Mouse (Mus musculus) limb, embryonic 10.5 days (tissue): ENCODE measurements around the gene Shld1. TPM values are rescaled to one million over a fixed set of nuclear protein-coding genes. Genes with fewer than 3 reads are reported as not detected.
A peak's percentile ranks its signal among the peaks of the same experiment; 100 is the strongest.

Source experiments
- DNase-seq: peaks from one replicate; pipeline ENCODE4 v3.0.0-alpha.2; 2017; ENCODE audit warnings: low spot score
- H3K27ac ChIP-seq: fragments of 300-500 bp; sonication (generic); 2 replicates; pipeline ENCODE4 v1.5.1; 2016; ENCODE audit warnings: mild to moderate bottlenecking
- H3K27me3 ChIP-seq: fragments of 300-500 bp; sonication (generic); 2 replicates; pipeline ENCODE4 v1.6.1; 2016; ENCODE audit warnings: low read depth, mild to moderate bottlenecking; ENCODE audit not compliant: poor library complexity, severe bottlenecking
- H3K36me3 ChIP-seq: fragments of 300-500 bp; sonication (generic); 2 replicates; pipeline ENCODE4 v1.6.1; 2016; ENCODE audit warnings: mild to moderate bottlenecking, moderate library complexity
- H3K4me1 ChIP-seq: fragments of 300-500 bp; sonication (generic); 2 replicates; pipeline ENCODE4 v1.6.1; 2016
- H3K4me3 ChIP-seq: fragments of 300-500 bp; sonication (generic); 2 replicates; pipeline ENCODE4 v1.5.1; 2016; ENCODE audit warnings: mild to moderate bottlenecking, moderate library complexity
- H3K9me3 ChIP-seq: fragments of 300-500 bp; sonication (generic); replicated peaks from 2 replicates; pipeline ENCODE4 v1.6.1; 2016; ENCODE audit warnings: mild to moderate bottlenecking
- WGBS: fragments of 180-500 bp; shearing (Covaris S2); methylation state at CpG from one replicate; pipeline ENCODE4 v1.1.7; 2016; 5-methylcytosine and 5-hydroxymethylcytosine counted together
- polyA plus RNA-seq: library from polyadenylated mRNA; unstranded; fragments of >200 nt; fragmentation: Nextera tagmentation; extraction: Ambion mirVana; gene quantifications from 2 replicates; pipeline ENCODE4 v1.2.1, GENCODE M21; 2016

Shld1 gene
- 16.6 and 17.0 TPM in 2 replicates for polyA plus RNA-seq

DNA sequence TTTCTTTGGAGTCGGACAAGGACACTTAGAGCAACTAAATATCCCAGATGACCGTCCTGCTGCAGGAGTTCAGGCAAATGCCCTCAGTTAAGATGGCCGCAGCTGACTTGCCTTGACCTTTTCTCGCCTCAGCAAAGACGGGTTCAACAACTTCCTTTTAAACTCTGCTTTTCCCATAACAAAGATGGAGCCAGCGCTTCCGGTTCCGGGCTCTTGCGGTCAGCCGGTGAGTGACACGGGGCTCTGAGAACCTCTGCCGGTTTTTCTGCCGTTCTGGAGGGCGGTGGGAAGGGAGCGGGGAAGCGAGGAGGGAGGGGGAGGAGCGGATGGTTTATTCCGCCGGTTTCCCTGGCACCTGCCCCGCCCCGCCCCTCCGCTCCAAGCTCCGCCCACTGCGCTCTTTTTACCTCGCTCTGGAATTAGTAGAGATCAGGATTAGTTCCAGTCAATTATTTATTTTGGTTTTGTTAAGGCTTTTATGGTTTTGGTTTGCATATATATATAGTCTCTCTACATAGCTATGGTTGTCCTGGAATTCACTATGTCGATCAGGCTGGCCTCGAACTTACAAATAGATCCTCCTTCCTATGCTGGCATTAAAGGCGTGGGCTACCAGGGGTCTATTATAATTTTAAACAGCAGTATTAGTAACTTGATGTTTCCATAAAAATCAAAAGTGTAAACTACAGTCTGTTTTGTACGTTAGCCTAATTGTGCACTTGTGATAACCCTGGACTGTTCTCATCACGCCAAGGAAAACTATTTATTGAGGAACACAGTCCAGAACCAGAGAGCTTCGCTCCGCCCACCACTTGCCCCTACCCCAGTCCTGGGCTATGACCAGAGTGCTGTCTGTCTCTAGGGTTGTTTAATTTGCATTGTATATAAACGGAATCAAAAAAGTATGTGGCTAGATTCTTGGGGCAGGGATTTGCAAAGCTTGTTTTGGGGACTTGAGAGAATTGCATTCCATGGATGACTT is at the start of gene Shld1:
Gene Shld1 (plus strand): TSS at position 176 of the 982 bp plus-strand sequence.
- peak within 1 kb of the TSS; percentile 61 for H3K4me3 ChIP-seq
- H3K9me3 ChIP-seq, result no peaks in the 10 kb centered on the region
- no peaks in the 10 kb centered on the region for H3K4me1 ChIP-seq
- no peaks in the 10 kb centered on the region for H3K36me3 ChIP-seq
- peak; percentile 91 for DNase-seq
- H3K27ac ChIP-seq, result peak within 1 kb of the TSS; percentile 83
- 13% methylated on average over 33 of the region's 33 CpGs for WGBS
- no peaks in the 10 kb centered on the region for H3K27me3 ChIP-seq

DNA sequence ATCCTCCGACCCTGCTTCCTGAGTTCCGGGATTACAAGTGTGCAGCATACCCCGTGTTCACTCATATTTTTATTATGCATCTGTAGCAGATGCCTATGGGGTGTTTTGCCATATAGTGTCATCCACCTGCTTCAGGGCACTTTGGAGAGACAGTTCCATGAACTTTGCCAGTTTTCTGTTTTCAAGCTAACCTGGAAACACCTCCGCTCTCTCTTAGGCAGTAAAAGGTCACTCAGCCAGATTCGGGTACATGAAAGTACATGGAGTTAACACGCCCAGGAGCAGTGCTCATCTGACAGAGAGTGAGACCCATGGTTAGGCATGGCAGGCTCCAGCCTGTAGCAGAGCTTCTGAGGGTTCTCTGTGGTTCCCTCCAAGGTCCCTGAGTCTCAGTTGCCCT is 48.4 kb upstream of the Shld1 start:
- Histone ChIP-seq H3K27ac (no peak overlapping the region), H3K27me3 (no peaks in the 10 kb centered on the region), H3K4me3 (no peak overlapping the region), H3K4me1 (no peaks in the 10 kb centered on the region), H3K9me3 (no peaks in the 10 kb centered on the region), H3K36me3 (no peaks in the 10 kb centered on the region)
- 91% methylated on average over 6 of the region's 6 CpGs for WGBS
- no peak for DNase-seq

DNA sequence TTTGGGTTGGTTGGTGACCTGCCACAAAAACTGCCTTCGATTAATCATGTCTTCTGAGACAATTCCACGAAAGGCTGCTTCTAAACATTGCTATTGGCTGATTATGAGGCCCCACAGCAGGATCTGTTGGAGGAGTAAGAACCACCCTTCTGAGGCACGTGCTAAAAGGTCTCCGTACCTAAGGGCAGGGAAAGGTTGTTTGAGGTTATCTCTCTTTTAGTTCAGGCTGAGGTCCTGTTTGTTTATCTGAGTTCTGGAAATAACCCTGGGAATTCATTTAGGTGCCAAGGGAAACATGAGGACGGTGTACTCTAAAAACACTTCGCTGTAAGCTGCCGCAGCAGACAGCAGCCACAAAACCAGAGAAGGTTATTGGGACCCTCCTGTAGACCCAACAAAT is 47.4 kb upstream of the Shld1 start:
- Histone ChIP-seq H3K9me3 (no peaks in the 10 kb centered on the region), H3K4me1 (no peaks in the 10 kb centered on the region), H3K27me3 (no peaks in the 10 kb centered on the region), H3K27ac (no peak overlapping the region), H3K4me3 (no peak overlapping the region), H3K36me3 (no peaks in the 10 kb centered on the region)
- WGBS, result 73% methylated on average over 7 of the region's 7 CpGs
- DNase-seq, result no peak

DNA sequence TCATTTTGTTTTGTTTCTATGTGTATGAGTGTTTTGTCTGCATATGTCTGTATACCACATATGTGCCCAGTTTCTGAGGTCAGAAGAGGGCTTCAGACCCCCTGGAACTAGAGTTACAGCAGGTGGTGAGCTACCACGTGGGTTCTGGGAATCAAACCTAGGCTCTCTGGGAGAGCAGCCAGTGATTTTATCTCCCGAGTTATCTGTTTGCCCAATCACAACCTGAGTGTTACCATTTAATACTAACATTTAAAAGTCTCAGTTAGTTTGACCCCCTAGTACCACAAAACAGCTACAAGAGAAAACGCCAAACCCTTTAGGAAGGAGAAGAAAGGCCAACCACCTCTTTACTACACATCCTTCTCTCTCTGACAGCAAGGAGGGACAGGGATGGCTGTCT is 45.5 kb upstream of the Shld1 start:
- Histone ChIP-seq H3K4me1 (no peaks in the 10 kb centered on the region), H3K27ac (no peak overlapping the region), H3K9me3 (no peaks in the 10 kb centered on the region), H3K36me3 (no peaks in the 10 kb centered on the region), H3K4me3 (no peak overlapping the region), H3K27me3 (no peaks in the 10 kb centered on the region)
- 56% methylated on average over 3 of the region's 3 CpGs for WGBS
- DNase-seq, result no peak

DNA sequence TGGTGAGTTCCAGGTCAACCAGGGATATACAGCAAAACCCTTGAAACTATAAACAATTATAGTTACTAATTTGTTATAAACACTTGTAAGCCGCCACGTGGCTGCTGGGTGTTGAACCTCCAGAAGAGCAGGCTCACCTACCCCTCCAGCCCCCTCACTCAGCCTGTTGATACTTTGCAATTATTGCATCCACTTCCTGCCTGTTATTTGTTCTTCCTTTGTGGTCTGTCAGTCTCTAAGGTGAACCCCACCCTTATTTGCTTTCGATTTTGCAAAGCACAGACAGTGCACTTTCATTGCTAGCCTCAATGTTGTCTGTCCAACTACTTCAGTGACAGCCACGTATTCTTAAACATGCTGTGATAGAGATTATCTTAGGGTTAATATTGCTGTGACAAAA is 43.6 kb upstream of the Shld1 start:
- 85% methylated on average over 4 of the region's 4 CpGs for WGBS
- no peak for DNase-seq
- no peaks in the 10 kb centered on the region for H3K4me1 ChIP-seq
- H3K27ac ChIP-seq, result no peak overlapping the region
- H3K4me3 ChIP-seq, result no peak overlapping the region
- no peaks in the 10 kb centered on the region for H3K9me3 ChIP-seq
- no peaks in the 10 kb centered on the region for H3K27me3 ChIP-seq
- H3K36me3 ChIP-seq, result no peaks in the 10 kb centered on the region

DNA sequence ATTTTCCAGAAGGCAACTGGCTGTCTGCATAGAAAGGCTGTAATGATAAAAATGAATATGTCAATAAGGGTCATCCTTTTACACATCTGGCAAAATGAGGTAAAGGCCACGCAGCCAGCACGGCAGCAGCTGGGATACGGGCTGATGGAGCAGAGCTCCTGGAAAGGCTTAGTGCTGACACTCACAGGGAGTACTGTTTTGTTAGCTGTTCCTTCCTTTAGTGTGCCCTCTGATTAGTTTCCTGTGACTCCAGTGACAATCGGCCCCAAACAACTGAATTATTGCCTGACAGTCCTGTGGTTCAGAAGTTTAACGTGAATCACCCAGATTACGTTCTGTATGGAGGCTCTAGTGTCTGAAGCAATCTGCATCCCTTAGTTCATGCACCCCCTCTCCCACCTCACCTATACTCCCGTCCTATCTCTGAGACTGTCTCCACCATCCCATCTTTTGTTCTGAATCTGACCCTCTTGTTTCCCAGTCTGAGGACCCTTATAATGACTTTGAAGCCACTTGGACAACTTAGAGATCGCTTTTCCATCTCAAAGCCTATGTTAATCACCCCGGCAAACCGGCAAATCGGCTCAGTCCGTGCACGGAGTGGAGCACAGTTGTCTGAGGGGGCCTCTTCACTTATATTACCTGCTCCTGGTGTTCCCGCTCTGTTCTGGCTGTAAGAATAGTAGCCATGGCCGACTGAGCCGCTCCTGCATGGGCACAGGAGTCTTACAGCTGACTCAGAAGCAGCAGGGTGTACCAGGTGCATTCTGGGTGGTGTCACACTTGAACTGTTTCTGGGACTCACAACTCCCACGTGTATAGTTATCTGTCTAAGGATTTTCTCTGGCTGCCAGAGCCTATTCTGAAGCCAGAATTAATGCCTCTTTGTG is 39.6 kb upstream of the Shld1 start:
- Histone ChIP-seq H3K4me3 (no peak overlapping the region), H3K27ac (no peak overlapping the region), H3K27me3 (no peaks in the 10 kb centered on the region), H3K9me3 (no peaks in the 10 kb centered on the region), H3K4me1 (peaks cover 3% of the 10 kb centered on the region; the same call in 1 of the 2 replicates), H3K36me3 (no peaks in the 10 kb centered on the region)
- DNase-seq, result no peak
- WGBS, result 68% methylated on average over 17 of the region's 17 CpGs

DNA sequence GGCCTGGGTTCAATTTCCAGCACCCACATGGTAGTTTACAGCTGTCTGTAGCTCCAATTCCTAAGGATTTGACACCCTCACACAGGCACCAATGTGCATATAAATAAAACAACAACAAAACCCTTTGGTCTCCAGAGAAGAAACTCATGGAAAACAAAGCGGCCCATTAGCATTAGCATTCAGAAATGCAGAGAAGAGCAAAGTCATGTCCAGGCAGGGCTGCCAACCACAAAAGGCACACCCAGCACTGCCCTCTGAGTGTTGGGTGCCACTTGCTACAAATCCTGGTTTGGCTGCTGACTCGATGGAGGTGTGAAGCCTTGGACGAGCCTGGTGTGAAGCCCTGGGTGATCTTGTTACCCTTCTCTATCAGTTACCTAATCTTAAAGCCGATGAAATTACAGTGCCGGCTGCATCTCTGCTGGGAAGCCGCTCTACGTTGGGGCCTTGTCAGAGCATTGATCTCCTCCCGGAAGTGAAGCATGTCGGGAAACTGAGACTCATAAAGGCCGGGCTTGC is 37.3 kb upstream of the Shld1 start:
- 74% methylated on average over 10 of the region's 10 CpGs for WGBS
- DNase-seq, result no peak
- Histone ChIP-seq H3K36me3 (no peaks in the 10 kb centered on the region), H3K4me3 (no peak overlapping the region), H3K4me1 (peaks cover 14% of the 10 kb centered on the region), H3K9me3 (no peaks in the 10 kb centered on the region), H3K27ac (no peak overlapping the region), H3K27me3 (no peaks in the 10 kb centered on the region)

DNA sequence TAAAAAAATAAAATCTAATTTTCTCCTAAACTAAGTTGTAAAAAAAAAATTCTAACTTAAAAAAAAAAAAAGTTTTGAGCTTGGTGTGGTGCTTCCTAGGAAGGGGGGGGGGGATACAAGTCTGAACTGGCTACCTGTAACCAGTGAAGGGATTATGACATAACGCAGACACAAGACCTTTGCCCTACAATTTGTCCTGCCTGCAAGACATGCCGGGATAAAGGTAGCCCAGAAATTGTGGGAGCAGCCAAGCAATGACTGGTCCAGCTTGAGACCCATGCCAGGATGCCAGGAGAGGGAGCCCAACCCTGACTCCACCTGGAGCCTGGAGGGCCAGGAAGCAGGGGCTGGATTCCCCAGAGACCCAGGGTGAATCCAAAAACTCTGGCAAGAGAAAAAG is 36.2 kb upstream of the Shld1 start:
- 57% methylated on average over 2 of the region's 2 CpGs for WGBS
- H3K4me1 ChIP-seq, result peaks cover 14% of the 10 kb centered on the region
- H3K9me3 ChIP-seq, result no peaks in the 10 kb centered on the region
- H3K4me3 ChIP-seq, result no peak overlapping the region
- H3K27me3 ChIP-seq, result no peaks in the 10 kb centered on the region
- H3K36me3 ChIP-seq, result no peaks in the 10 kb centered on the region
- H3K27ac ChIP-seq, result no peak overlapping the region
- DNase-seq, result no peak

DNA sequence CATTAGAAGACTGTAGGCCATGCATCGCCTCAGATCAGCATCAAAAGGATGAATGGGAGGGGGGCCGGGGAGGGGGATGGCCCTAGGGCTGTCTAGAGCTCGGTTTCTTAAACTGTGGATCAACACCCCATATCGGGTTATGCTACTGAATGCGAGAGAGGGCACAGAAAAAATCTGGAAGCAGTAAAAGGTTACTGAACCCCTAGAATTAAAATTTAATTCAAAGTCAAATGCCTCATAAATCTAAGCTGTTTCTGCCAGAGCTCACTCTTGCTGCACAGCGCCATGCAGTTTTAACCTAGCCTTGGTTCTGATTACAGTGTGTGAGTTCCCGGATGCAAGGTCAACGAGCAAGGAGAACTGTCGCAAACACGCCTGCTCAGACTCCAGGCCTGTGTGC is 34.3 kb upstream of the Shld1 start:
- H3K27ac ChIP-seq, result peak overlapping the region; percentile 79
- H3K9me3 ChIP-seq, result no peaks in the 10 kb centered on the region
- H3K27me3 ChIP-seq, result no peaks in the 10 kb centered on the region
- WGBS, result 24% methylated on average over 10 of the region's 10 CpGs
- no peak overlapping the region for H3K4me3 ChIP-seq
- peaks cover 14% of the 10 kb centered on the region for H3K4me1 ChIP-seq
- H3K36me3 ChIP-seq, result no peaks in the 10 kb centered on the region
- peak; percentile 69 for DNase-seq

DNA sequence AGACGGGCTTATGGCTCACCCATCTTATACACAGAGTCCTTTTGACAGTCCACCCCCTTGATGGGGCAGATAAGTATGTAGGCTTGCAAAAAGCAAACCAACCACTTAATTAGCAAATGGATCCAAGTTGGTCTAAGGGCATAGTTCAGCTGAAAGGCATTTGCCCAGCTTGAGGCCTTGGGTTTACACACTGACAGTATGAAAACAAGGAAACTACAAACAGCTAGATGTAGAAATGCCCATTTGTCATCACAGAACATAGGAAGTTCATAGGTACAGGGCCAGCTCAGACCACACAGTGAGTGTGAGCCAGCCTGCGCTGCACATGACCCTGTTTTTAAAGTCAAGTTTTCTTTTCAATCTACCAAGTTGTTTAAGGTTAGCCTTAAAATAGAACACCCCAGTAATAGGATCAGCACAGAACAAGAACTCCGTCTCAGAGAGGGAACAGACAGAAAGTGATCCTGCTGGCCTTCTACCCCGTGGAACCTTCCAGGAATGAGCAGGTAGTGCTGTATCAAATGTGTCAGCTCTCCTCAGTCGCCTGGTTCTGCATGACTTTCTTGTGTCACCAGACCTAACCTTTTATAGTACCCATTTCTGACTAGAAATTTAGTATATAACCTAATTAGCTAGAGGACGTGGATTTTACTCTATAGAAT is 31.8 kb upstream of the Shld1 start:
- no peak for DNase-seq
- 85% methylated on average over 6 of the region's 6 CpGs for WGBS
- Histone ChIP-seq H3K27ac (no peak overlapping the region), H3K36me3 (no peaks in the 10 kb centered on the region), H3K4me1 (peaks cover 14% of the 10 kb centered on the region), H3K27me3 (no peaks in the 10 kb centered on the region), H3K4me3 (no peak overlapping the region), H3K9me3 (no peaks in the 10 kb centered on the region)

DNA sequence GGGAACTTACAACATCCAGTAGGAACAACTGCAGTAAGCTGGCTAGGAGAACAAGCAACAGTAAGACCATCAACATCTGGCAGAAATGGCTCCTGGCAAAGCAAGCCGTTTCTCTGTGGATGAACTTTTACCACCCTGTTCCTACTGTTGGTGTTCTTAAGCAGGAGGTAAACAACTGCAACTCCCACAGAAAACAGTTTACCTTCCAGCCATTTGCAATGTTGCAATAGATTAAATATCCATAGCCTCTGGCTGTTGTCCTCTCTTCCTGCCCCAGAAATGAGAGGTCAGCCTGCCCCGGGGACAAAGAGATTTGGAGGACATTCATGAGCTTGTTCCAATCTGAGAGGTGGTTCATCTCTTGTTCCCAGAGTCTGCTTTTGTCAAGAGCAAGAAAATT is 29.5 kb upstream of the Shld1 start:
- DNase-seq, result no peak
- Histone ChIP-seq H3K4me1 (peaks cover 10% of the 10 kb centered on the region), H3K4me3 (no peak overlapping the region), H3K9me3 (no peaks in the 10 kb centered on the region), H3K27ac (no peak overlapping the region), H3K36me3 (no peaks in the 10 kb centered on the region), H3K27me3 (no peaks in the 10 kb centered on the region)
- 78% methylated on average over 2 of the region's 2 CpGs for WGBS

DNA sequence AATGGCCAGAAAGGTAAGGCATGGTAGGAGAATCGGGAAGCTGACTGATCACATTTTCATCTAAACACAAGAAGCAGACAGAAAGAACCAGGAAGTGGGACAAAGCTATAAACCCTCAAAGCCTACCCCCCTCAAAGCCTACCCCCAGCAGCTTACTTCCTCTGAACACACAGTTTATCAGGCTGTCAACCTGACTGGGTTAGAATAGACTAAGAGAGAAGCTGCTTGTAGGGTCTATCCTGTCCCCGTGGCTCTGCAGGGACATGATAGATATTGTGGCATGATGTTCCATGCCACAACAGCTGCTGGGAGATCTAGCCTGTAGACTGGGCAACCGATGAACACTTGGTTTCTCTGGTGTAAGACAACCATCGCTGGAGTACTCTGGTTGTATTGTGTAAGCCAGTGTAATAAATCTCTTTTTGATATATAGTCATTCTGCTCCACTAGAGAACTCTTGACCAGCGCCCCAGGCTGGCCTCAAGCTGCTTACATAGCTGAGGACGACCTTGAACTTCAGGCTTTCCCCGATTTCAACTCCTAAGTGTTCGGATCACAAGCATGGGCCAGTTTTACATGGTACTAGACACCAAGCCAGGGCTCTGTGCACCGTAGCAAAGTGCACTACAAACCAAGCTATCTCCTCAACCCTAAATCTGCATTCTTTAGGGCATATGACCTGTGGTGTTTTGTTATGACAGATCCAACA is 28.2 kb upstream of the Shld1 start:
- H3K27me3 ChIP-seq, result no peaks in the 10 kb centered on the region
- H3K4me1 ChIP-seq, result no peaks in the 10 kb centered on the region
- 90% methylated on average over 9 of the region's 9 CpGs for WGBS
- no peak overlapping the region for H3K4me3 ChIP-seq
- H3K9me3 ChIP-seq, result no peaks in the 10 kb centered on the region
- DNase-seq, result no peak
- no peak overlapping the region for H3K27ac ChIP-seq
- no peaks in the 10 kb centered on the region for H3K36me3 ChIP-seq
